Mouse (Mus musculus): ENCODE data around the gene Zfp773. TPM values are rescaled to one million over a fixed set of nuclear protein-coding genes. Genes with fewer than 3 reads are reported as not detected.

Gene Zfp773
- 0.23 TPM in 2 replicates for polyA plus RNA-seq (2015; fragmentation: Nextera tagmentation; extraction: Ambion mirVana)

DNA sequence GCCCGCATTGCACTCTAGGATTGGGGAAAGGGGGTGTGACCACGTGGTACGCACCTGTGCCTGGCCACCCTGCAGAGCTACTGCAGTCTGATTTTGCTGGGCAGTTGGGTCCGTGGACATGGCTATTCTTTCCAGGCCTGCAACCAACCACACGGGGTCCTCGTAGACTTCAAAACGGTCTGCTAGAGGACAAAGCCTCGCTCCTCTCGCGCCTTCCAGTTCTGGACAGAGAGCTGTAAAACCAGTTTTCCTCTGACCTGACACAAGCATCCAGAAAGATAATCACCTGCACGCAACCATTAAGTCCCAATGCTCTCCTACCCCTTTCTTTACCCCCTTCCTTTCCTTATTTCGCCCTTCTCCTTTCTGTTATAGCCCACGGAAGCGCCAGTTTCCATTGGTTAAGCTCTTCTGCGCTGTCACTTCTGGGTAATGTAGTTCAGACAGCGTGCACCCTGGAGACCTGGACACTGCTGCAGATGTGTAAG lies at the start of gene Zfp773:
Gene Zfp773, minus strand, starts transcription at position 377 of the 488 bp plus-strand sequence.

GRCm38 (mm10) chr7:7171227-7172147 lies 34.9 kb upstream of the Zfp773 start, which contains the start of gene Zfp418:
TSS of gene Zfp418 (plus strand) at chr7:7171330.

GRCm38 (mm10) chr7:7120921-7121601 lies 15.5 kb downstream of the Zfp773 start, which contains the start of gene Zfp954:
TSS of gene Zfp954 (minus strand) at chr7:7121488.

Other genes starting within 250 kb of the Zfp773 start
- gene Aurkc, start 141.5 kb downstream of the Zfp773 start, polyA plus RNA-seq (2015; fragmentation: Nextera tagmentation; extraction: Ambion mirVana) = not detected in 2 replicates
- gene Zfp954, start 15.3 kb downstream of the Zfp773 start, polyA plus RNA-seq (2015; fragmentation: Nextera tagmentation; extraction: Ambion mirVana) = 4.8 and 4.9 TPM in 2 replicates
- gene Zfp418, start 34.6 kb upstream of the Zfp773 start, polyA plus RNA-seq (2015; fragmentation: Nextera tagmentation; extraction: Ambion mirVana) = 0.51 and 0.76 TPM in 2 replicates
- 1.9 and 2.0 TPM in 2 replicates for gene Zfp772, start 73.2 kb upstream of the Zfp773 start, polyA plus RNA-seq (2015; fragmentation: Nextera tagmentation; extraction: Ambion mirVana)
- gene Vmn2r29, start 110.6 kb upstream of the Zfp773 start, polyA plus RNA-seq (2015; fragmentation: Nextera tagmentation; extraction: Ambion mirVana) = not detected in 2 replicates
- 0.84 and 1.7 TPM in 2 replicates for gene Gm45844, start 141.5 kb upstream of the Zfp773 start, polyA plus RNA-seq (2015; fragmentation: Nextera tagmentation; extraction: Ambion mirVana)
- gene Clcn4, start 164.1 kb upstream of the Zfp773 start, polyA plus RNA-seq (2015; fragmentation: Nextera tagmentation; extraction: Ambion mirVana) = 22.3 and 23.8 TPM in 2 replicates
- gene Vmn2r30, start 200.9 kb upstream of the Zfp773 start, polyA plus RNA-seq (2015; fragmentation: Nextera tagmentation; extraction: Ambion mirVana) = not detected in 2 replicates
- gene Gm45783, start 237.8 kb upstream of the Zfp773 start, polyA plus RNA-seq (2015; fragmentation: Nextera tagmentation; extraction: Ambion mirVana) = not detected in 2 replicates